Mouse (Mus musculus) midbrain, postnatal 0 days (tissue): ENCODE measurements around the gene Rgs16. TPM values are rescaled to one million over a fixed set of nuclear protein-coding genes. Genes with fewer than 3 reads are reported as not detected.

Experiments used
- ATAC-seq: fragments of 200-750 bp; cut with Nextera tagmentation; 2 replicates; pipeline ENCODE4 v1.8.0; 2017; ENCODE audit warnings: moderate number of reproducible peaks, mild to moderate bottlenecking, moderate TSS enrichment, moderate library complexity; ENCODE audit not compliant: low FRiP score
- DNase-seq: peaks from one replicate; pipeline ENCODE4 v3.0.0-alpha.2; 2015; ENCODE audit warnings: low spot score
- H3K27ac ChIP-seq: fragments of 300-500 bp; sonication (generic); 2 replicates; pipeline ENCODE4 v1.5.1; 2014; ENCODE audit warnings: low read depth, mild to moderate bottlenecking, low read length, mixed read lengths
- H3K27me3 ChIP-seq: fragments of 300-500 bp; sonication (generic); 2 replicates; pipeline ENCODE4 v1.6.1; 2014; ENCODE audit warnings: low read length, control low read depth, mixed read lengths; ENCODE audit not compliant: insufficient read depth
- H3K36me3 ChIP-seq: fragments of 300-500 bp; sonication (generic); 2 replicates; pipeline ENCODE4 v1.6.1; 2014; ENCODE audit warnings: low read length, control low read depth, mixed read lengths; ENCODE audit not compliant: insufficient read depth
- H3K4me1 ChIP-seq: fragments of 300-500 bp; sonication (generic); 2 replicates; pipeline ENCODE4 v1.6.1; 2014; ENCODE audit warnings: mild to moderate bottlenecking, control low read depth, antibody characterized with exemption, low read length, mixed read lengths; ENCODE audit not compliant: insufficient read depth
- H3K4me2 ChIP-seq: fragments of 300-500 bp; sonication (generic); 2 replicates; pipeline ENCODE4 v1.6.1; 2014; ENCODE audit warnings: low read depth, mild to moderate bottlenecking, low read length, mixed read lengths; ENCODE audit not compliant: poor library complexity, severe bottlenecking
- H3K4me3 ChIP-seq: fragments of 300-500 bp; sonication (generic); 2 replicates; pipeline ENCODE4 v1.5.1; 2014; ENCODE audit warnings: low read depth, mild to moderate bottlenecking, low read length, moderate library complexity
- H3K9ac ChIP-seq: fragments of 300-500 bp; sonication (generic); replicated peaks from 2 replicates; pipeline ENCODE4 v1.6.1; 2014; ENCODE audit warnings: mild to moderate bottlenecking, low read length, moderate library complexity, mixed read lengths; ENCODE audit not compliant: poor library complexity, severe bottlenecking
- H3K9me3 ChIP-seq: fragments of 300-500 bp; sonication (generic); 2 replicates; pipeline ENCODE4 v1.6.1; 2016; ENCODE audit warnings: low read length, control low read depth
- CTCF ChIP-seq: IDR thresholded peaks from 2 replicates; pipeline ENCODE4 v1.5.1; 2016; ENCODE audit warnings: antibody characterized with exemption, mild to moderate bottlenecking
- WGBS: fragments of 180-500 bp; shearing (Covaris S2); extraction: QIAGEN DNeasy Blood & Tissue Kit; methylation state at CpG from one replicate; pipeline ENCODE4 v1.1.7; 2014; 5-methylcytosine and 5-hydroxymethylcytosine counted together
- polyA plus RNA-seq: library from polyadenylated mRNA; unstranded; fragments of >200 nt; fragmentation: Nextera tagmentation; extraction: Ambion mirVana; gene quantifications from 2 replicates; pipeline ENCODE4 v1.2.1, GENCODE M21; 2015
- total RNA-seq: library from RNA; depleted of rRNA; stranded (reverse); fragments of >200 nt; gene quantifications from 2 replicates; pipeline ENCODE4 v1.2.3, GENCODE M21; 2014; rRNA removed

Gene Rgs16
- 7.2 and 7.6 TPM in 2 replicates for total RNA-seq
- 9.7 and 10.7 TPM in 2 replicates for polyA plus RNA-seq

- ATAC-seq = 0 out of 2 replicates have a peak, but pooled peaks have one; percentile 55
- no peak for TF ChIP-seq CTCF
- Histone ChIP-seq H3K9me3 (no peaks in the 10 kb centered on the region), H3K27me3 (no peaks in the 10 kb centered on the region), H3K36me3 (no peaks in the 10 kb centered on the region; the same call in 1 of the 2 replicates), H3K4me2 (peak within 1 kb of the TSS; percentile 93), H3K4me3 (peak within 1 kb of the TSS; percentile 42), H3K4me1 (peaks cover 29% of the 10 kb centered on the region; the same call in 1 of the 2 replicates), H3K9ac (peak within 1 kb of the TSS; percentile 48; the same call in 1 of the 2 replicates), H3K27ac (no peak within 1 kb of the TSS)
- DNase-seq = peak; percentile 83
- WGBS = under 1% methylated on average over 28 of the region's 28 CpGs
Measured at GRCm38 (mm10) chr1:153740145-153740544, at the start of gene Rgs16. Gene Rgs16, plus strand, starts transcription at chr1:153740349.

DNA sequence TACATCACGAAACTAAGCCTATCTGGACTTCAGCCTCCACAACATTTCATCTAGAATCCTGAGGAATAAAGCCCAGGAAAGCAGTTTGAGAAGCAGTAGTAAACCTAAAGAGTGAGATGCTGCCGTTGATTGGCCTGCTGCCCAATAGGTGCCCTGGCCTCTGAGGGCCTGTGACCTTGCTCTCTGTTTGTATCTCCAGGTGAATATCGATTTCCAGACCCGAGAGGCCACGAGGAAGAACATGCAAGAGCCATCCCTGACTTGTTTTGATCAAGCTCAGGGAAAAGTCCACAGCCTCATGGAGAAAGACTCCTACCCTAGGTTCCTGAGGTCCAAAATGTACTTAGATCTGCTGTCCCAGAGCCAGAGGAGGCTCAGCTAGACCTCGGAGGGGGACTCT, 47.6 kb upstream of the Rgs16 start:
- no peak for TF ChIP-seq CTCF
- H3K9me3 ChIP-seq = no peaks in the 10 kb centered on the region
- no peak overlapping the region for H3K4me2 ChIP-seq
- no peak overlapping the region for H3K27ac ChIP-seq
- no peaks in the 10 kb centered on the region for H3K4me1 ChIP-seq
- DNase-seq (no peak), ATAC-seq (no peak)
- peaks cover 8% of the 10 kb centered on the region for H3K36me3 ChIP-seq
- H3K4me3 ChIP-seq = no peak overlapping the region
- no peaks in the 10 kb centered on the region; the same call in 1 of the 2 replicates for H3K27me3 ChIP-seq
- WGBS = 92% methylated on average over 6 of the region's 6 CpGs
- no peak overlapping the region for H3K9ac ChIP-seq

- DNase-seq = no peak
- H3K27me3 ChIP-seq = no peaks in the 10 kb centered on the region; the same call in 1 of the 2 replicates
- no peak for TF ChIP-seq CTCF
- no peak overlapping the region for H3K4me3 ChIP-seq
- H3K9me3 ChIP-seq = no peaks in the 10 kb centered on the region
- WGBS = 93% methylated on average over 6 of the region's 6 CpGs
- H3K4me1 ChIP-seq = no peaks in the 10 kb centered on the region
- no peak overlapping the region for H3K9ac ChIP-seq
- no peak for ATAC-seq
- H3K27ac ChIP-seq = no peak overlapping the region
- H3K4me2 ChIP-seq = no peak overlapping the region
- H3K36me3 ChIP-seq = peaks cover 8% of the 10 kb centered on the region
Measured at GRCm38 (mm10) chr1:153694372-153695120, 45.6 kb upstream of the Rgs16 start.

GRCm38 (mm10) chr1:153695398-153695797, 44.8 kb upstream of the Rgs16 start:
- ATAC-seq (no peak), DNase-seq (peak; percentile 54)
- no peaks in the 10 kb centered on the region for H3K4me1 ChIP-seq
- WGBS = 87% methylated on average over 10 of the region's 10 CpGs
- no peak overlapping the region for H3K9ac ChIP-seq
- H3K27me3 ChIP-seq = no peaks in the 10 kb centered on the region; the same call in 1 of the 2 replicates
- H3K36me3 ChIP-seq = peaks cover 8% of the 10 kb centered on the region
- TF ChIP-seq CTCF = no peak
- H3K4me2 ChIP-seq = no peak overlapping the region
- no peaks in the 10 kb centered on the region for H3K9me3 ChIP-seq
- H3K4me3 ChIP-seq = no peak overlapping the region
- H3K27ac ChIP-seq = no peak overlapping the region

GRCm38 (mm10) chr1:153696093-153696492, 44.1 kb upstream of the Rgs16 start:
- ATAC-seq = no peak
- 96% methylated on average over 11 of the region's 11 CpGs for WGBS

GRCm38 (mm10) chr1:153696541-153696940, 43.6 kb upstream of the Rgs16 start:
- Histone ChIP-seq H3K36me3 (peaks cover 8% of the 10 kb centered on the region), H3K9me3 (no peaks in the 10 kb centered on the region), H3K27ac (no peak overlapping the region), H3K4me1 (no peaks in the 10 kb centered on the region), H3K4me3 (no peak overlapping the region), H3K9ac (no peak overlapping the region), H3K4me2 (no peak overlapping the region), H3K27me3 (no peaks in the 10 kb centered on the region; the same call in 1 of the 2 replicates)
- TF ChIP-seq CTCF = no peak
- no peak for ATAC-seq
- DNase-seq = no peak
- 94% methylated on average over 4 of the region's 4 CpGs for WGBS

More at GRCm38 (mm10) chr1:153696093-153696492, 44.1 kb upstream of the Rgs16 start:
- H3K27me3 ChIP-seq = no peaks in the 10 kb centered on the region; the same call in 1 of the 2 replicates
- no peaks in the 10 kb centered on the region for H3K9me3 ChIP-seq
- H3K4me1 ChIP-seq = no peaks in the 10 kb centered on the region
- no peak for TF ChIP-seq CTCF
- H3K36me3 ChIP-seq = peaks cover 8% of the 10 kb centered on the region
- H3K4me3 ChIP-seq = no peak overlapping the region
- H3K9ac ChIP-seq = no peak overlapping the region
- no peak overlapping the region for H3K4me2 ChIP-seq
- no peak overlapping the region for H3K27ac ChIP-seq
- DNase-seq = no peak
